Mouse (Mus musculus): Measurements from ENCODE around the gene Zfp874b.
"Not testable (repeated sequence)": the region's sequence is repeated elsewhere in the genome, so short reads cannot be mapped to it uniquely, and the experiment has no call there.

GRCm38 (mm10) chr13:67425699-67426098, 58.4 kb downstream of the Zfp874b start:
- not testable (repeated sequence) for TF ChIP-seq CTCF, EP300 (IDR thresholded peaks at IDR 0.05; ENCODE audit: low read depth)

All from liver, postnatal 0 days (tissue).